Mouse (Mus musculus) neural tube, embryonic 15.5 days (tissue): ENCODE measurements around the gene Ccdc171. TPM values are rescaled to one million over a fixed set of nuclear protein-coding genes. Genes with fewer than 3 reads are reported as not detected.
A peak's percentile ranks its signal among the peaks of the same experiment; 100 is the strongest.
"Not testable (repeated sequence)": the region's sequence is repeated elsewhere in the genome, so short reads cannot be mapped to it uniquely, and the experiment has no call there.

Source experiments
- ATAC-seq: fragments of 200-750 bp; cut with Nextera tagmentation; 2 replicates; pipeline ENCODE4 v1.8.0; 2017; ENCODE audit warnings: mild to moderate bottlenecking, moderate TSS enrichment, moderate library complexity; ENCODE audit not compliant: low FRiP score
- H3K27ac ChIP-seq: fragments of 300-500 bp; sonication (generic); replicated peaks from 2 replicates; pipeline ENCODE4 v1.5.1; 2015; ENCODE audit warnings: mild to moderate bottlenecking, inconsistent platforms
- H3K27me3 ChIP-seq: fragments of 300-500 bp; sonication (generic); replicated peaks from 2 replicates; pipeline ENCODE4 v1.6.1; 2015; ENCODE audit warnings: inconsistent platforms
- H3K36me3 ChIP-seq: fragments of 300-500 bp; sonication (generic); 2 replicates; pipeline ENCODE4 v1.6.1; 2015; ENCODE audit warnings: inconsistent platforms
- H3K4me1 ChIP-seq: fragments of 300-500 bp; sonication (generic); 2 replicates; pipeline ENCODE4 v1.6.1; 2015; ENCODE audit warnings: inconsistent platforms
- H3K4me2 ChIP-seq: fragments of 300-500 bp; sonication (generic); 2 replicates; pipeline ENCODE4 v1.6.1; 2015; ENCODE audit warnings: inconsistent platforms, mild to moderate bottlenecking, moderate library complexity
- H3K4me3 ChIP-seq: fragments of 300-500 bp; sonication (generic); replicated peaks from 2 replicates; pipeline ENCODE4 v1.5.1; 2015; ENCODE audit warnings: mild to moderate bottlenecking, inconsistent platforms
- H3K9ac ChIP-seq: fragments of 300-500 bp; sonication (generic); replicated peaks from 2 replicates; pipeline ENCODE4 v1.6.1; 2015; ENCODE audit warnings: mild to moderate bottlenecking, inconsistent platforms
- H3K9me3 ChIP-seq: fragments of 300-500 bp; sonication (generic); replicated peaks from 2 replicates; pipeline ENCODE4 v1.6.1; 2016; ENCODE audit warnings: inconsistent platforms
- WGBS: fragments of 180-500 bp; shearing (Covaris S2); methylation state at CpG from one replicate; pipeline ENCODE4 v1.1.7; 2015; ENCODE audit warnings: mixed read lengths; 5-methylcytosine and 5-hydroxymethylcytosine counted together
- polyA plus RNA-seq: library from polyadenylated mRNA; unstranded; fragments of >200 nt; fragmentation: Nextera tagmentation; extraction: Ambion mirVana; gene quantifications from 2 replicates; pipeline ENCODE4 v1.2.1, GENCODE M21; 2015

Gene Ccdc171
- polyA plus RNA-seq, 1 experiment from 2014 or later: 3.4 TPM

DNA sequence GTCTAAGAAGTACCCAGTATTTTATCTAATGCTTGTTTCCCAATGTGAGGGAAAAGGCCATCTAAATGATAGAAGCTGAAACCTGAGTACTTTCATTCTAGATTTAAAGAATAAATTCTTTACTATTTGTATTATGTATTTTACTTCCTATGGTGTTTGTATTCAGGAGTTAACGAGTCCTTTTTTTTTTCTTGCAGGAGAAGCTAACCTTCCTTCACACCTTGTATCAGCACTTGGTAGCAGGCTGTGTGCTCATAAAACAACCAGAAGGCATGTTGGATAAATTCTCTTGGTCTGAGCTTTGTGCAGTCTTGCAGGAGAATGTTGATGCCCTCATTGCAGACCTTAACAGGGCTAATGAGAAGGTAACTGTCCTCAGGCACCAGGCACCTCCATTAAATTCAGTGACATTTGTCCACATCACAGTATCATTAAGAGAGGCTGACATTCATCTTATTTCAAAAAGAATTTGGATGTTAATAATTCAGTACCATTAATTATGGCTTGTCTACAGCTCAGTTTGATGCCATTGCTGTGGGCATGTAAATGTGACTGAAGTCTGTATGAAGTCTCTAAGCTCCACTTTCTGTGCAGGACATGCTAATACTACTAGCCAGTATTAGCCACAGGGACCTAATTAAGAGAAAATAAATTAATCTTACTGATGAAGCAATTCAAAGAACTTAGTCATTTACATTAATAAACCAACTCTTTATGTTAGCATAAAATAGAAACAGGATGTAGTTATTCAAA, 136.3 kb downstream of the Ccdc171 start:
- H3K36me3 ChIP-seq: no peaks in the 10 kb centered on the region
- no peak overlapping the region for H3K4me3 ChIP-seq
- no peak overlapping the region for H3K27ac ChIP-seq
- no peaks in the 10 kb centered on the region for H3K27me3 ChIP-seq
- H3K9ac ChIP-seq: no peak overlapping the region
- no peak for ATAC-seq
- no peak overlapping the region for H3K4me2 ChIP-seq
- 0 out of 2 replicates have a peak, but pooled peaks cover 3% of the 10 kb centered on the region for H3K9me3 ChIP-seq
- peaks cover 3% of the 10 kb centered on the region for H3K4me1 ChIP-seq
- 90% methylated on average over 1 of the region's 1 CpGs for WGBS

DNA sequence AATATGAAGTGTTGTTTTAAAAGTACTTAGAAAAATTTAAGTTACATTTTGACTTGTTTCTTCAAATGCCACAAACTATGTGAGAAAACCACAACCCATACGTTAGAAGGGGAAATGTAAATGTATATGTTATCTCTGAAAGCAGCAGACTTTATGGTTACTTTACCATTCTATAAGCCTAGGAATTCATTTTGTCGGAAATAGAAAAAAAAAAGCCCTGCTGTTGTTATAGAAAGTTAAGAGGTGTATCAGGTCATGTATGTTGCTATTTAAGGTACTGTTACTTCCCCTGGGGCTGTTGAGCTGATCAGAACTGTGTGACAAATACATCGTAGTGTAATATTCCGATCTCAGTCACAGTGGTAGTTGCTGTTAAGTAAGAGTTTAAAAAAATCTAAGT, 137.0 kb downstream of the Ccdc171 start:
- no peak overlapping the region for H3K27ac ChIP-seq
- H3K27me3 ChIP-seq: no peaks in the 10 kb centered on the region
- WGBS: 89% methylated on average over 4 of the region's 4 CpGs
- no peak for ATAC-seq
- H3K4me1 ChIP-seq: no peaks in the 10 kb centered on the region
- 0 out of 2 replicates have a peak, but pooled peaks cover 4% of the 10 kb centered on the region for H3K9me3 ChIP-seq
- no peak overlapping the region for H3K4me2 ChIP-seq
- H3K4me3 ChIP-seq: no peak overlapping the region
- H3K36me3 ChIP-seq: no peaks in the 10 kb centered on the region
- no peak overlapping the region for H3K9ac ChIP-seq

DNA sequence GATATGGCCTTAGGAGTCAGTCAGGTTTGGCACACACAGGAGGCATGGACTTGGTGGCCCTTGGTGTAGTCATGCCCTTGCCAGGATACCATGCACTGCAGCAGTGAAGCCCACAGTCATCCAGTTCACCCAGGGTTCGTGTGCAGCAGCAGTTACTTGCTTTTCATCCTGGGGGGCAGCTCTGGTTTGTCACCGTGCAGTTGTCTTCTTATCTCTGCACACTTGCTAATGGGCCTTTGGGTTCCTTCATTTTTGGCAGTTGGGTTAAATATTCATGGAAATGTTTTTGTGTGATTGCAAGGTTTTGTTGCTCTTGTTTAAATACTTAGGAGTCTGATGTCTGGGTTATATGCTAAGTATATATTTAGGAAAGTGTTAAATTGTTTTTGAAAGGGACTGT, 144.2 kb downstream of the Ccdc171 start:
- no peak overlapping the region for H3K4me2 ChIP-seq
- no peaks in the 10 kb centered on the region for H3K27me3 ChIP-seq
- no peaks in the 10 kb centered on the region for H3K36me3 ChIP-seq
- H3K9ac ChIP-seq: no peak overlapping the region
- no peak overlapping the region for H3K27ac ChIP-seq
- no peak for ATAC-seq
- H3K4me1 ChIP-seq: no peaks in the 10 kb centered on the region
- H3K9me3 ChIP-seq: 0 out of 2 replicates have a peak, but pooled peaks cover 4% of the 10 kb centered on the region
- no peak overlapping the region for H3K4me3 ChIP-seq
- 79% methylated on average over 2 of the region's 2 CpGs for WGBS

DNA sequence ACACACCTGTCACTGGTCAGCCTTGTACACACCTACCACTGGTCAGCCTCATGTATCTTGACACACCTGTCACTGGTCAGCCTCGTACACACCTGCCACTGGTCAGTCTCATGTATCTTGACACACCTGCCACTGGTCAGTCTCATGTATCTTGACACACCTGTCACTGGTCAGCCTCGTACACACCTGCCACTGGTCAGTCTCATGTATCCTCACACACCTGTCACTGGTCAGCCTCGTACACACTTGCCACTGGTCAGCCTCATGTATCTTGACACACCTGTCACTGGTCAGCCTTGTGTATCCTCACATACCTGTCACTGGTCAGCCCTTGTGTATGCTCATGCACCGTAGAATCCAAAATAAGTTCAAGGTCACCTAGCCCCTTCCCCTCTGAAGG, 150.0 kb downstream of the Ccdc171 start:
- H3K36me3 ChIP-seq, H3K4me1 ChIP-seq, H3K9me3 ChIP-seq, H3K27me3 ChIP-seq, H3K9ac ChIP-seq, H3K27ac ChIP-seq, H3K4me2 ChIP-seq, ATAC-seq, H3K4me3 ChIP-seq: not testable (repeated sequence)
- 89% methylated on average over 4 of the region's 4 CpGs for WGBS

DNA sequence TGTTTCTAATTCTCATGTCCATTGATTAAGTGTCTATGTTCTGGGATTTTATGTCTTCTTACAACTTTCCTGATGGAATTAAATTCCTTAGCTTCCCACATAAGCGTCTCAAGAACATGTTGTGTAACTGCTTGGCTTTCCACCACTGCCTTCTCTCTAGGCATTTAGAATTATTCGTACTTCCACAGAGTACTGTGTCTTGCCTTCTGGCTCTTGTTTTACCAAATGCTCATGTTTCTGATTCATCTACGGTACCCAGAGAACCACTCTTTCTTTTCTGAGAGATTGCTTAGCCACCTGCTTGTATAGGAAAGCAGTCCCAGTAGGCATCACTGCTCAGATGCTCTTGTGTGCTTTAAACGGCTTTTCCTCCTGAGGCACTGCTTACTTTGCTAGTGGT, 151.1 kb downstream of the Ccdc171 start:
- no peaks in the 10 kb centered on the region for H3K36me3 ChIP-seq
- H3K9me3 ChIP-seq: no peaks in the 10 kb centered on the region
- H3K9ac ChIP-seq: no peak overlapping the region
- no peak overlapping the region for H3K4me3 ChIP-seq
- H3K4me1 ChIP-seq: no peaks in the 10 kb centered on the region
- no peak overlapping the region for H3K4me2 ChIP-seq
- H3K27ac ChIP-seq: no peak overlapping the region
- ATAC-seq: no peak
- 88% methylated on average over 4 of the region's 4 CpGs for WGBS
- H3K27me3 ChIP-seq: no peaks in the 10 kb centered on the region

DNA sequence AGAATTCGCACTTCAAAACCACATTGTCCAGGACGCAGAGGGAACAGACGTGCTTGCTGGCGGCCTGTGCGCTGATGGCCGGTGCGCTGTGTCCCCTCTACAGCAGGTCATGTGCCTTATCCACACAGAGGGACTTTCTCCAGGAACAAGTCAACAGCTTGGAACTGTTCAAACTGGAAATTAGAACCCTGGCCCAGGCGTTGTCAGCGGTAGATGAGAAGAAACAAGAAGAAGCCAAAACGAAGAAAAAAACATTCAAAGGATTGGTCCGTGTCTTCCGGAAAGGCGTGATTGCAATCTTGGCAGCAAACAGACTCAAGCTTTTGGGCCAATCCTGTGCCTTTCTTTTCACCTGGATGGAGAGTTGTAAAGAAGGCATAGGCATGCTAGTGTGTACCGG, 155.7 kb downstream of the Ccdc171 start:
- Histone ChIP-seq H3K9me3 (no peaks in the 10 kb centered on the region), H3K4me2 (no peak overlapping the region), H3K27ac (no peak overlapping the region), H3K4me1 (no peaks in the 10 kb centered on the region), H3K27me3 (no peaks in the 10 kb centered on the region), H3K4me3 (no peak overlapping the region), H3K9ac (no peak overlapping the region), H3K36me3 (no peaks in the 10 kb centered on the region)
- 94% methylated on average over 14 of the region's 14 CpGs for WGBS
- ATAC-seq: no peak

DNA sequence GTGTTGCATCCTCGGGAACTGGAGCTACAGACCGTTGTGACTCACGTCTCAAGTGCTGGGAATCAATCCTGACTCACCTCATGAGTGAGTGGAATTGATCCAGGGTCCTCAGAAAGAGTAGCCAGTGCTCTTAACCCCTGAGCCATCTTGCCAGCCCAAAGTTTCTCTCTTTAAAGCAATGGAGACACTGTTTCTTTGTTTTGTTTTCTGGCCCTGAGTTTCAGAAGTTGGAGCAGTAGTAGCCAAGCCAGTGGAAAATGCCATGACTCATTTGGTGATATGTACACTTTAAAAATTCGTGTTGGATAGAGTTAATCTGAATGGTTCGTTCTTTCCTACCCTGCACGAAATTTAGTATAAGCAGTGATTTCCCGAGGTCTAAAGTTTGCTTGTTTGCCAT, 157.5 kb downstream of the Ccdc171 start:
- H3K4me3 ChIP-seq: no peak overlapping the region
- no peaks in the 10 kb centered on the region for H3K4me1 ChIP-seq
- no peaks in the 10 kb centered on the region for H3K36me3 ChIP-seq
- no peak overlapping the region for H3K27ac ChIP-seq
- H3K4me2 ChIP-seq: no peak overlapping the region
- no peaks in the 10 kb centered on the region for H3K9me3 ChIP-seq
- no peaks in the 10 kb centered on the region for H3K27me3 ChIP-seq
- ATAC-seq: no peak
- 93% methylated on average over 7 of the region's 7 CpGs for WGBS
- H3K9ac ChIP-seq: no peak overlapping the region

DNA sequence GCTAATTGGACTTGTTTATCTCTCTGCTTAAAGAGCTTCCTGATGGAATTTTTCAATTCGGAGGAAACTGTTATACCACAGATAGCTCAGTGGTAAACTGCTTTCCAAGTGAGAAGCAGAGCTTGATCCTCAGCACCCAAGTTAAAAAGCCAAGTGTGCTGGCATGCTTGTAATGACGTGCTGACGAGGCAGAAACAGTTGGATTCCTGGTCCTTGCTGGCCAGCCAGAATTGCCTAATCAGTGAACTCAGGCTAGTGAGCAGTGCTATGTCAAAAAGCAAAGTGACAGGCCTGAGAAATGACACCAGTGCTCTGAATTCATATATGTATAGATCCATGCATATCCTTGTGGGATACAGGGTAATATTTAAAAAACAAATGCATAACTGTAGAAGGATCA, 174.8 kb downstream of the Ccdc171 start:
- Histone ChIP-seq H3K9ac (no peak overlapping the region), H3K36me3 (no peaks in the 10 kb centered on the region), H3K4me2 (no peak overlapping the region), H3K4me3 (no peak overlapping the region), H3K27ac (no peak overlapping the region), H3K4me1 (no peaks in the 10 kb centered on the region), H3K9me3 (no peaks in the 10 kb centered on the region), H3K27me3 (no peaks in the 10 kb centered on the region)
- WGBS: 85% methylated on average over 3 of the region's 3 CpGs
- ATAC-seq: no peak

DNA sequence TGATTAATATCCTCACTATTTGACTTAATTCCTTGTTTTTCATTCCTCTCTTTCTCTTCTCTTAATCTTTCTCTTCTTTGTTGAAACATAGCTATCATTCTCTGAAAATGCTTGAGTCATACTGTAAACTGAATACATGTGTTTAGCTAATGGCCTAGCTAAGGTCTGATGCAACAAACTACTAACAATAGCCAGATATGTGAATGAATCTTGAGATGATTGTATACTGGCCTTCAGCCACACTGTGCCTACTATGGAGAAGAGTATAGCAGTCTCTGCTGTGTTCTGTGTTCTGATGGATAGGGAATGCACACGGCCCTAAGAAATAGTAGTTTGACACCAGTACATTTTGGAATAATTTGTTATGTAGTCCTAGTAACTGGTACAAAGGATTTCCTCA, 191.7 kb downstream of the Ccdc171 start:
- ATAC-seq: no peak
- 66% methylated on average over 1 of the region's 1 CpGs for WGBS
- no peak overlapping the region for H3K9ac ChIP-seq
- no peaks in the 10 kb centered on the region for H3K9me3 ChIP-seq
- H3K4me3 ChIP-seq: no peak overlapping the region
- no peaks in the 10 kb centered on the region for H3K27me3 ChIP-seq
- H3K4me2 ChIP-seq: no peak overlapping the region
- H3K4me1 ChIP-seq: no peaks in the 10 kb centered on the region
- H3K36me3 ChIP-seq: no peaks in the 10 kb centered on the region
- no peak overlapping the region for H3K27ac ChIP-seq

DNA sequence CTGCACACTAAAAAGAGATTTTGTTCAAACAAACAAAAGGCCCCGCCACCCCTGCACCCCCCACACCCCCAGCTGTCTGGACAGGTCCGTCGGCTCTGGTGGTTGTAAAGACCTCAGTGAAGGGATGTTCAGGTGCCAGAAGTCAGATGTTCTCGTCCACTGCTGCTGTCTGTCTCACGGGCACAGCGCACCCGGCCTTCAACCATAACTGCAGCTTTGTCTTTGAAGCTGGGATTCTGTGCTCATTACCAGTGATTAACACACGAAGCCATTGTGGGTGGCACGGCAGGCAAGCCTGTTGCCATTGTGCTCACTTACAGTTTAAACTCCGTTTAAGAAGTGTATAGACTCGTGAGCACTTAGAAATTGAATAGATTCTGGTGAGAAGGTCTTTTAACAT, 194.5 kb downstream of the Ccdc171 start:
- ATAC-seq: no peak

DNA sequence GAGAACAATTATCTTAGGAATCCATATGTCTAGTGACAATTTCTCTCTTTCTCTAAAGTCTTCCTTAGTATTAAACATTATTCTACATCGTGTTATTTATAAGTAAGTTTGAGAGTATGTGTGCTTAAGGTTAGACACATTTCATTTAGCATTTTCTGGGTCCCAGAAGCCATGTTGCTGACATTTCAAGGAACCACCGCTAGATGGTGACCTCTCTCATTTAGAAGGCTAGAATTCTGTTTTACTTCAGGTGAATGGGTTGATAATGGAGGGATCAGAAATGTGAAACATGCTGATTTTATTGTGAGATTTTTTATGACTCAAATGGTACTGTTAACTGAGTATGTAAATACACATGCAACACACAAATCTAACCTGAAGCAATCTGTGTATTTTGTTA, 199.8 kb downstream of the Ccdc171 start:
- Histone ChIP-seq H3K4me2 (no peak overlapping the region), H3K27ac (no peak overlapping the region), H3K36me3 (no peaks in the 10 kb centered on the region), H3K4me3 (no peak overlapping the region), H3K27me3 (no peaks in the 10 kb centered on the region), H3K9ac (no peak overlapping the region), H3K9me3 (no peaks in the 10 kb centered on the region), H3K4me1 (no peaks in the 10 kb centered on the region)
- 13% methylated on average over 2 of the region's 2 CpGs for WGBS
- ATAC-seq: no peak

More for the DNA sequence above, 194.5 kb downstream of the Ccdc171 start:
- no peaks in the 10 kb centered on the region for H3K9me3 ChIP-seq
- no peak overlapping the region for H3K9ac ChIP-seq
- no peak overlapping the region for H3K27ac ChIP-seq
- no peaks in the 10 kb centered on the region for H3K4me1 ChIP-seq
- H3K27me3 ChIP-seq: no peaks in the 10 kb centered on the region
- H3K4me3 ChIP-seq: no peak overlapping the region
- H3K4me2 ChIP-seq: no peak overlapping the region
- H3K36me3 ChIP-seq: no peaks in the 10 kb centered on the region
- 22% methylated on average over 11 of the region's 11 CpGs for WGBS

DNA sequence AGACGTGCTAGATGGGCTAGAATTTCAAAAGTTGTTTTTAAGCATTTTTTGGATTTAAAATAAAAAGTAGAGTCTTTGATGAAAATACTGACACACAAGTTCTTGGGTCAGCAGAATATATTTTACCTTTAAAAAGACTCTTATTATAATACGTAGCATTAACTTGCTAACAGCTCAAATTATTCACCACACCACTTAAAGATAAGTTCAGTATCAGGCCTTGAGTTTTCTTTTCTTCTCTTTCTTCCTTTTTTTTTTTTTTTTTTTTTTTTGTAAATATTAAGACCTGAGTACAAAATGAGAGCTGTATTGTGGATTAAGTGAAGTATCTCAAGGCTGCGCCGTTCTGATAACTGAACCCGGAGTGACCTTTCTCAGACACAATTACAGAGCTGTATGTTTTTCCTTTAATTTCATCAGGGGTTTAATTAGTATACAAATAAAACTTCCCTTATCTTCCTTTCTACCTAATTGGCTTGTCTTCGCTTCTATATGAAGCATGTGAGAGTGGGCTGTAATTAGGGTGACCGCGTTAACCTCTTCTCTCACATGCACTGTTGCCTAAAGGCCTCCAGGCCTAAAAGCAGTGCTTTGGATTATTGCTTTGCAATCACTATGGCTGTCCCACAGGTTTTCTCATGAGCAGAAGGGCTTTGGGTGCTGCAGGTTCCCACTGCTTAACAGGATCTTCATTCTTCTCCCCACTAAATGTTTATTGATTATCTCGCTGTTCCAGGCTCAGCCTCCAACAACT, 214.0 kb downstream of the Ccdc171 start:
- H3K9ac ChIP-seq: no peak overlapping the region
- no peaks in the 10 kb centered on the region for H3K36me3 ChIP-seq
- H3K4me3 ChIP-seq: no peak overlapping the region
- peak; percentile 50; the same call in 1 of the 2 replicates for ATAC-seq
- no peaks in the 10 kb centered on the region for H3K9me3 ChIP-seq
- H3K4me2 ChIP-seq: no peak overlapping the region
- peaks cover 15% of the 10 kb centered on the region for H3K4me1 ChIP-seq
- H3K27me3 ChIP-seq: no peaks in the 10 kb centered on the region
- no peak overlapping the region for H3K27ac ChIP-seq
- 68% methylated on average over 9 of the region's 9 CpGs for WGBS
